Mouse (Mus musculus): ENCODE measurements around the gene Lamc3. TPM values are rescaled to one million over a fixed set of nuclear protein-coding genes. Genes with fewer than 3 reads are reported as not detected.
"Not testable (repeated sequence)": the region's sequence is repeated elsewhere in the genome, so short reads cannot be mapped to it uniquely, and the experiment has no call there.

Gene Lamc3
- polyA plus RNA-seq, 1 experiment = not detected

DNA sequence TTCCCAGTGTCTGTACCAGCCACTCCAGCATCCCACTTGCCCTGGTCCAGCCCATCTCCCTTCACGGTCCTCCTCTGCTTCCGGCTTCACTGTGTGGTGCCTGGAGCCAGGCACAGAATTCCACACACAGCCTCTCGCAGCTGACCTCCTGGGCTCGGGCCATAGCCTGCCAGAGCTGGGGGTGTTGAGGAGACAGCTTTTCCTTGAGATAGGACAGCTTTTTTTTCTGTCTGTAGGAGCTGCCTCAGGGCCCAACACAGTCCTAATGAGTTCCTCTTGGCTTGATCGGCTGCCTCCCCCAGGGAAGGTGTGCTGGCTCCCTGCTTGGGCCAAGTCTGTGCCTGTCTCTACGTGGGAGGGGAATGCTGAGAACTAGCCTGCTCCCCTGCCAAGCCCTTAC, 17.0 kb downstream of the Lamc3 start:
- 75% methylated on average over 6 of the region's 6 CpGs for WGBS

GRCm38 (mm10) chr2:31904622-31905021, 17.5 kb downstream of the Lamc3 start:
- Histone ChIP-seq H3K4me3 (replicated peaks; ENCODE audit: control insufficient read depth, low read depth, low read length) (no peak overlapping the region), H3K27ac (ENCODE audit: control insufficient read depth, insufficient read depth, low read depth, low read length, poor library complexity) (no peak overlapping the region), H3K4me1 (ENCODE audit: control insufficient read depth, insufficient read depth, low read length) (no peaks in the 10 kb centered on the region)
- 39% methylated on average over 8 of the region's 8 CpGs for whole genome bisulfite sequencing
- TF ChIP-seq CTCF (IDR thresholded peaks at IDR 0.05; ENCODE audit: control insufficient read depth, insufficient read depth, low read length) (no peak), POLR2A (IDR thresholded peaks at IDR 0.05; ENCODE audit: borderline replicate concordance, control insufficient read depth, low read depth, low read length) (no peak)

More for the DNA sequence above, 17.0 kb downstream of the Lamc3 start:
- Histone ChIP-seq H3K27ac (ENCODE audit: control insufficient read depth, insufficient read depth, low read depth, low read length, poor library complexity) (no peak overlapping the region), H3K4me3 (replicated peaks; ENCODE audit: control insufficient read depth, low read depth, low read length) (no peak overlapping the region), H3K4me1 (ENCODE audit: control insufficient read depth, insufficient read depth, low read length) (no peaks in the 10 kb centered on the region)
- TF ChIP-seq POLR2A (IDR thresholded peaks at IDR 0.05; ENCODE audit: borderline replicate concordance, control insufficient read depth, low read depth, low read length) (no peak), CTCF (IDR thresholded peaks at IDR 0.05; ENCODE audit: control insufficient read depth, insufficient read depth, low read length) (no peak)

- Histone ChIP-seq H3K27ac (ENCODE audit: control insufficient read depth, insufficient read depth, low read depth, low read length, poor library complexity) (no peak overlapping the region), H3K4me3 (replicated peaks; ENCODE audit: control insufficient read depth, low read depth, low read length) (no peak overlapping the region), H3K4me1 (ENCODE audit: control insufficient read depth, insufficient read depth, low read length) (no peaks in the 10 kb centered on the region)
- TF ChIP-seq POLR2A (IDR thresholded peaks at IDR 0.05; ENCODE audit: borderline replicate concordance, control insufficient read depth, low read depth, low read length) (no peak), CTCF (IDR thresholded peaks at IDR 0.05; ENCODE audit: control insufficient read depth, insufficient read depth, low read length) (no peak)
- 52% methylated on average over 9 of the region's 9 CpGs for WGBS
These were observed 18.6 kb downstream of the Lamc3 start for GRCm38 (mm10) chr2:31905682-31906081.

DNA sequence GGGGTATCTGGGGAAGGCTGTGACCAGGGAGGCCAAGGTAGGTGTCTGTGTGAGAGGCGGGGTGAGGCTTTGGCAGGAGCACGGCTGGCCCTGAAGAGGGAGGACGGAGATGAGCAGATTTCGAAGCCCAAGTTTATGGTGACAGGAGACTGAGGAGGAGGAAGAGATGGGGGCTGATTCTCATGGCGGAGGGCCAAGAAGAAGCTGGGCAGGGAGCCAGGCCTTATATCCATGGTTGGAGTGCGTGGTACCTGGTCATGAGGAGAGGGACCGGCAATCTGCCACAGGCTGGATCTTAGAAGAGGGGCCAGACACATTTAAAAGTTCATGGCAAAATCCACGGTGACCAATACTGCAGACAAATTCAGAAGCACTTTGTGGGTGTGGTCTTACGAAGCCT, 19.3 kb downstream of the Lamc3 start:
- 66% methylated on average over 9 of the region's 9 CpGs for WGBS
- H3K27ac ChIP-seq (ENCODE audit: control insufficient read depth, insufficient read depth, low read depth, low read length, poor library complexity) = no peak overlapping the region
- no peaks in the 10 kb centered on the region for H3K4me1 ChIP-seq (ENCODE audit: control insufficient read depth, insufficient read depth, low read length)
- H3K4me3 ChIP-seq (replicated peaks; ENCODE audit: control insufficient read depth, low read depth, low read length) = no peak overlapping the region
- TF ChIP-seq CTCF (IDR thresholded peaks at IDR 0.05; ENCODE audit: control insufficient read depth, insufficient read depth, low read length) (no peak), POLR2A (IDR thresholded peaks at IDR 0.05; ENCODE audit: borderline replicate concordance, control insufficient read depth, low read depth, low read length) (no peak)

DNA sequence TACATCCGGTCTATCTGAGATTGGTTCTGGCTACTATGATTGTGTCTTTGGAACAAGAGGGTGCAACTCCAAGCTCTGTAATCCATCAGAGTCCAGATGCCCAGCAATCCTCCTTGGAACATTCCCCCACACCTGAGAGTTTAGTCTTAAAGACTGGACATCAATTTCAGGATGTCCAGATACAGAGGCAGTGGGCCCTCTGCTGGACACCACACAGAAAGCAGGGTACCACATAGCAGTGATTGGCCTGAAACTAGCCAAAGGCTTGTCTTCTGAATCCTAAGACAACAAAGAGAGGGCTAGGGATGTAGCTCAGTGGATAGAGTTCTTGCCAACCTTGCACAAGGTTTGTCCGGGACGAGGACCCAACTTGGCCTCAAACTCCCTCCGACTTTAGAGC, 25.5 kb downstream of the Lamc3 start:
- Histone ChIP-seq H3K27ac (ENCODE audit: control insufficient read depth, insufficient read depth, low read depth, low read length, poor library complexity) (no peak overlapping the region), H3K4me3 (replicated peaks; ENCODE audit: control insufficient read depth, low read depth, low read length) (no peak overlapping the region), H3K4me1 (ENCODE audit: control insufficient read depth, insufficient read depth, low read length) (no peaks in the 10 kb centered on the region)
- TF ChIP-seq CTCF (IDR thresholded peaks at IDR 0.05; ENCODE audit: control insufficient read depth, insufficient read depth, low read length) (peak; percentile 33; the same call in 1 of the 2 replicates), POLR2A (IDR thresholded peaks at IDR 0.05; ENCODE audit: borderline replicate concordance, control insufficient read depth, low read depth, low read length) (no peak)
- 66% methylated on average over 4 of the region's 4 CpGs for WGBS

DNA sequence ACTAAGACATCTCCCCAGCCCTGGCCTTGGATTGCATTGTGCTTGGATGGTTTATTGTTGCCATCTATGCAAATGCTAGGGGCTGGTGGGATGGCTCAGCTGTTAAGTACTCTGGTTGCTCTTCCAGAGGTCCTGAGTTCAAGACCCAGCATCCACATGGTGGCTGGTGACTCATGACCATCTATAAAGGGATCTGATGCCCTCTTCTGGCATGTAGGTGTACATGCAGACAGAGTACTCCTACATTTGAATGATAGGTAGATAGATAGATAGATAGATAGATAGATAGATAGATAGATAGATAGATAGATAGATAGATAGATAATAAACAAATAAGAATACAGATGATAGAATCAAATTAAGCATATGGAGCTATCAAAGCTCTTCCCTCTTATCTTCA, 27.1 kb downstream of the Lamc3 start:
- H3K27ac ChIP-seq (ENCODE audit: control insufficient read depth, insufficient read depth, low read depth, low read length, poor library complexity); H3K4me1 ChIP-seq (ENCODE audit: control insufficient read depth, insufficient read depth, low read length); H3K4me3 ChIP-seq (replicated peaks; ENCODE audit: control insufficient read depth, low read depth, low read length): not testable (repeated sequence)

- Histone ChIP-seq H3K27ac (ENCODE audit: control insufficient read depth, insufficient read depth, low read depth, low read length, poor library complexity) (no peak overlapping the region), H3K4me1 (ENCODE audit: control insufficient read depth, insufficient read depth, low read length) (no peaks in the 10 kb centered on the region), H3K4me3 (replicated peaks; ENCODE audit: control insufficient read depth, low read depth, low read length) (no peak overlapping the region)
- TF ChIP-seq CTCF (IDR thresholded peaks at IDR 0.05; ENCODE audit: control insufficient read depth, insufficient read depth, low read length) (peak; percentile 95), POLR2A (IDR thresholded peaks at IDR 0.05; ENCODE audit: borderline replicate concordance, control insufficient read depth, low read depth, low read length) (no peak)
- 21% methylated on average over 4 of the region's 4 CpGs for WGBS
These were observed 28.0 kb downstream of the Lamc3 start for GRCm38 (mm10) chr2:31915112-31915511.

DNA sequence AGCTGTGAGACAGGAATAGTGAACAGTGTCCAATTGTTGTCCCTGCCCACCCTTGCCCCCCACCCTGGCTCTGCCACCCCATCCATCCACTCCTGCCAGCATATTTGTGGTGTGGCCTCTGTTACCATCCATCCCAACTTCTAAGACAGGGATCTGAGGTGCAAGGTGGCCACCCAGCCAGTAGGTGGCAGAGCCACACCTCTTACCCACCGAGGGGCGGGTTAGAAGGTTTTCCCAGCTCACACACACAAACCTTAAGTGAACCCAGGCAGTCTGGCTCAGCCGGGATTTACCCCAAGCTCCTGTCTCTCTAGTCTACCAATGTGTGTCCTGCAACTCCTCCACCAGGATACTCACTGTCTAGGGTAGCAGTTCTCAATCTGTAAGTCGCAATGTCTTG, 30.5 kb downstream of the Lamc3 start:
- 24% methylated on average over 4 of the region's 4 CpGs for WGBS
- TF ChIP-seq CTCF (IDR thresholded peaks at IDR 0.05; ENCODE audit: control insufficient read depth, insufficient read depth, low read length) (peak; percentile 72), POLR2A (IDR thresholded peaks at IDR 0.05; ENCODE audit: borderline replicate concordance, control insufficient read depth, low read depth, low read length) (no peak)
- H3K27ac ChIP-seq (ENCODE audit: control insufficient read depth, insufficient read depth, low read depth, low read length, poor library complexity) = no peak overlapping the region
- H3K4me1 ChIP-seq (ENCODE audit: control insufficient read depth, insufficient read depth, low read length) = no peaks in the 10 kb centered on the region
- no peak overlapping the region for H3K4me3 ChIP-seq (replicated peaks; ENCODE audit: control insufficient read depth, low read depth, low read length)

- no peaks in the 10 kb centered on the region for H3K4me1 ChIP-seq (ENCODE audit: control insufficient read depth, insufficient read depth, low read length)
- H3K4me3 ChIP-seq (replicated peaks; ENCODE audit: control insufficient read depth, low read depth, low read length) = no peak overlapping the region
- H3K27ac ChIP-seq (ENCODE audit: control insufficient read depth, insufficient read depth, low read depth, low read length, poor library complexity) = no peak overlapping the region
- TF ChIP-seq CTCF (IDR thresholded peaks at IDR 0.05; ENCODE audit: control insufficient read depth, insufficient read depth, low read length) = no peak
- no peak for TF ChIP-seq POLR2A (IDR thresholded peaks at IDR 0.05; ENCODE audit: borderline replicate concordance, control insufficient read depth, low read depth, low read length)
- 65% methylated on average over 4 of the region's 4 CpGs for WGBS
These were observed 36.6 kb downstream of the Lamc3 start for GRCm38 (mm10) chr2:31923645-31924044.
